Mouse (Mus musculus) ovary, postnatal 36 days (tissue): Measurements from ENCODE around the gene Atf6.

ENCODE experiments used
- DNase-seq: peaks from one replicate; pipeline ENCODE4 v3.0.0; 2022; ENCODE audit warnings: low spot score, mixed read lengths

Gene Atf6

GRCm38 (mm10) chr1:170867691-170868105, at the start of gene Atf6:
Gene Atf6 (minus strand): TSS chr1:170867771.
- DNase-seq = peak; percentile 96

- no peak for DNase-seq
Measured at GRCm38 (mm10) chr1:170915657-170916056, 48.1 kb upstream of the Atf6 start.

- no peak for DNase-seq
Measured at GRCm38 (mm10) chr1:170912891-170913615, 45.5 kb upstream of the Atf6 start, which contains the start of gene Fcrlb. Gene Fcrlb (minus strand): TSS chr1:170912941.

GRCm38 (mm10) chr1:170911907-170912660, 44.5 kb upstream of the Atf6 start:
- no peak for DNase-seq

GRCm38 (mm10) chr1:170908341-170908740, 40.8 kb upstream of the Atf6 start:
- DNase-seq = no peak

GRCm38 (mm10) chr1:170907456-170908191, 40.1 kb upstream of the Atf6 start:
- DNase-seq = peak; percentile 51

GRCm38 (mm10) chr1:170907111-170907455, 39.5 kb upstream of the Atf6 start:
- no peak for DNase-seq

- no peak for DNase-seq
Measured at GRCm38 (mm10) chr1:170903485-170903884, 35.9 kb upstream of the Atf6 start.

GRCm38 (mm10) chr1:170901536-170902238, 34.1 kb upstream of the Atf6 start:
- peak; percentile 86 for DNase-seq

- no peak for DNase-seq
Measured at GRCm38 (mm10) chr1:170900799-170901467, 33.4 kb upstream of the Atf6 start.

GRCm38 (mm10) chr1:170898413-170899075, 31.0 kb upstream of the Atf6 start:
- no peak for DNase-seq

GRCm38 (mm10) chr1:170896651-170897281, 29.2 kb upstream of the Atf6 start:
- no peak for DNase-seq

- no peak for DNase-seq
Measured at GRCm38 (mm10) chr1:170894603-170895602, 27.3 kb upstream of the Atf6 start.

GRCm38 (mm10) chr1:170892279-170892678, 24.7 kb upstream of the Atf6 start:
- DNase-seq = no peak

- no peak for DNase-seq
Measured at GRCm38 (mm10) chr1:170891646-170892045, 24.1 kb upstream of the Atf6 start.

- no peak for DNase-seq
Measured at GRCm38 (mm10) chr1:170889310-170889709, 21.7 kb upstream of the Atf6 start.

- no peak for DNase-seq
Measured at GRCm38 (mm10) chr1:170886044-170886458, 18.5 kb upstream of the Atf6 start.

GRCm38 (mm10) chr1:170884978-170885561, 17.5 kb upstream of the Atf6 start, which contains the start of the genes Gm26620 and Dusp12:
Gene Gm26620 (plus strand): TSS chr1:170885065.
Gene Dusp12 (minus strand): TSS chr1:170885540.
- peak; percentile 85 for DNase-seq

GRCm38 (mm10) chr1:170884390-170884789, 16.8 kb upstream of the Atf6 start:
- DNase-seq = no peak
